Comparison of ENCODE assay signal across 19 mouse cellular contexts in the genomic region with DNA sequence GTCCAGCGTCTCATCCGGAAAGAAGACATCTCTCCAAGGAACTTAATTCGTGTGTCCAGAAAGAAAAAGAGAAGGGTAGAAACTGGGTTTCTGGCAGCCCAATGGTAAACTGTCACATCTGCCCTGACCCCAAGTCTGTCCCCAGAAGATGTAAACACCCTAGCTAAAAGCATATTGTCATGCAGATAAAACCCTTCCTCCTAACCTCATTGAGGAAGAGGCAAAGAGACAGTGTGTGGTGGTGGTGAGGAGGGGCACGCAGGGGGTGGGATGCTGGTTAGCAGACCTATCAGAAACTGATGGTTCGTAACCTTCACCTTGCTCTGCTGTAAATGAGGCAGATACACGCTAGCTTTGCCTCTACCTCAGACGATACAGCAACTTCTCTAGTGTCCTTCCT. TPM values are rescaled to one million over a fixed set of nuclear protein-coding genes. Genes with fewer than 3 reads are reported as not detected.
"Had no signal": no experiment of that assay in that cellular context is flagged by ENCODE, and none has a peak within 500 bp of the region (broad histone marks: within the 10 kb centered on the region; RNA-seq: fewer than 3 reads in every experiment).

No protein-coding gene starts in this region.

- DNase-seq: kidney, adult 2 months; kidney, postnatal 36 days; liver; lung, adult 18-20 months; lung, postnatal 10 days; lung, postnatal 36 days; thymus, adult 2 months; thymus, postnatal 14 days; thymus, postnatal 4 days had no signal

- ATAC-seq: liver, embryonic 12.5 days; midbrain, embryonic 13.5 days; midbrain, embryonic 16.5 days had no signal

RNA-seq across cellular contexts. Expression of gene Cd6, which starts 8.5 kb away (rescaled TPM):
- polyA plus RNA-seq: kidney, postnatal 0 days; limb, embryonic 10.5 days; limb, embryonic 13.5 days; liver, embryonic 12.5 days; liver, embryonic 15.5 days; midbrain, embryonic 10.5 days; midbrain, embryonic 13.5 days; midbrain, embryonic 16.5 days; myocyte; neural tube, embryonic 13.5 days had no signal
